Mouse (Mus musculus) heart, embryonic 12.5 days (tissue): ENCODE results near the gene Pgbd5. TPM values are rescaled to one million over a fixed set of nuclear protein-coding genes. Genes with fewer than 3 reads are reported as not detected.
A peak's percentile ranks its signal among the peaks of the same experiment; 100 is the strongest.
"Not testable (repeated sequence)": the region's sequence is repeated elsewhere in the genome, so short reads cannot be mapped to it uniquely, and the experiment has no call there.

Source experiments
- ATAC-seq: fragments of 200-750 bp; cut with Nextera tagmentation; 2 replicates; pipeline ENCODE4 v1.8.0; 2017; ENCODE audit warnings: moderate TSS enrichment, moderate library complexity; ENCODE audit not compliant: insufficient number of reproducible peaks, low FRiP score
- H3K27ac ChIP-seq: fragments of 300-500 bp; sonication (generic); 2 replicates; pipeline ENCODE4 v1.5.1; 2016; ENCODE audit warnings: mild to moderate bottlenecking, moderate library complexity; ENCODE audit not compliant: poor library complexity, severe bottlenecking
- H3K27me3 ChIP-seq: fragments of 300-500 bp; sonication (generic); replicated peaks from 2 replicates; pipeline ENCODE4 v1.6.1; 2016; ENCODE audit warnings: mild to moderate bottlenecking, moderate library complexity
- H3K36me3 ChIP-seq: fragments of 300-500 bp; sonication (generic); 2 replicates; pipeline ENCODE4 v1.6.1; 2016; ENCODE audit warnings: mild to moderate bottlenecking, moderate library complexity
- H3K4me1 ChIP-seq: fragments of 300-500 bp; sonication (generic); replicated peaks from 2 replicates; pipeline ENCODE4 v1.6.1; 2016; ENCODE audit warnings: mild to moderate bottlenecking
- H3K4me2 ChIP-seq: fragments of 300-500 bp; sonication (generic); 2 replicates; pipeline ENCODE4 v1.6.1; 2016; ENCODE audit warnings: mild to moderate bottlenecking, moderate library complexity
- H3K4me3 ChIP-seq: fragments of 300-500 bp; sonication (generic); 2 replicates; pipeline ENCODE4 v1.5.1; 2016; ENCODE audit warnings: mild to moderate bottlenecking
- H3K9ac ChIP-seq: fragments of 300-500 bp; sonication (generic); 2 replicates; pipeline ENCODE4 v1.6.1; 2016; ENCODE audit warnings: mild to moderate bottlenecking, moderate library complexity
- H3K9me3 ChIP-seq: fragments of 300-500 bp; sonication (generic); replicated peaks from 2 replicates; pipeline ENCODE4 v1.6.1; 2016; ENCODE audit warnings: mild to moderate bottlenecking, moderate library complexity
- WGBS: fragments of 180-500 bp; shearing (Covaris S2); methylation state at CpG from one replicate; pipeline ENCODE4 v1.1.7; 2016; 5-methylcytosine and 5-hydroxymethylcytosine counted together
- polyA plus RNA-seq: library from polyadenylated mRNA; unstranded; fragments of >200 nt; fragmentation: Nextera tagmentation; extraction: Ambion mirVana; gene quantifications from 2 replicates; pipeline ENCODE4 v1.2.1, GENCODE M21; 2016

Gene Pgbd5
- polyA plus RNA-seq, 1 experiment from 2014 or later: 2.5 TPM

- Histone ChIP-seq H3K27me3 (peaks cover 21% of the 10 kb centered on the region), H3K9ac (no peak overlapping the region), H3K4me2 (0 out of 2 replicates have a peak overlapping the region, but pooled peaks have one; percentile 1), H3K9me3 (no peaks in the 10 kb centered on the region), H3K27ac (peak overlapping the region; percentile 32; the same call in 1 of the 2 replicates), H3K4me3 (no peak overlapping the region), H3K36me3 (no peaks in the 10 kb centered on the region), H3K4me1 (peaks cover 55% of the 10 kb centered on the region)
- WGBS: 36% methylated on average over 6 of the region's 6 CpGs
- no peak for ATAC-seq
Measured at GRCm38 (mm10) chr8:124430881-124431280, 8.6 kb downstream of the Pgbd5 start.

GRCm38 (mm10) chr8:124429417-124429816, 10.0 kb downstream of the Pgbd5 start:
- H3K9ac ChIP-seq: no peak overlapping the region
- H3K4me2 ChIP-seq: peak overlapping the region; percentile 10; the same call in 1 of the 2 replicates
- no peak overlapping the region for H3K4me3 ChIP-seq
- H3K27me3 ChIP-seq: peaks cover 21% of the 10 kb centered on the region
- H3K36me3 ChIP-seq: no peaks in the 10 kb centered on the region
- H3K27ac ChIP-seq: peak overlapping the region; percentile 63; the same call in 1 of the 2 replicates
- H3K4me1 ChIP-seq: peaks cover 48% of the 10 kb centered on the region
- no peak for ATAC-seq
- 25% methylated on average over 6 of the region's 6 CpGs for WGBS
- no peaks in the 10 kb centered on the region for H3K9me3 ChIP-seq

DNA sequence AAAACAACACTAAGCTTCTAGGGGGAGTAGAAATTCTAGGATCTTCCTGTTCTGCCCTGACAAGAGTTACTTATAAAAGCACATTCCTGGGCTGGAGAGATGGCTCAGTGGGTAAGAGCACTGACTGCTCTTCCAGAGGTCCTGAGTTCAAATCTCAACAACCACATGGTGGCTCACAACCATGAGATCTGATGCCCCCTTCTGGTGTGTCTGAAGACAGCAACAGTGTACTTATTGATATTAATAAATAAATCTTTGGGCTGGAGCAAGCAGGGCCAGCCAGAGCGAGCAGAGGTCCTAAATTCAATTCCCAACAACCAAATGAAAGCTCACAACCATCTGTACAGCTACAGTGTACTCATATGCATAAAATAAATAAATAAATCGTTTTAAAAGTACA, 10.7 kb downstream of the Pgbd5 start:
- not testable (repeated sequence) for H3K9ac ChIP-seq, H3K27ac ChIP-seq, ATAC-seq, H3K36me3 ChIP-seq, H3K4me3 ChIP-seq, H3K4me2 ChIP-seq, H3K9me3 ChIP-seq
- Histone ChIP-seq H3K4me1 (peaks cover 46% of the 10 kb centered on the region), H3K27me3 (peaks cover 21% of the 10 kb centered on the region)
- WGBS: 51% methylated on average over 2 of the region's 2 CpGs

- H3K9me3 ChIP-seq: no peaks in the 10 kb centered on the region
- no peak overlapping the region for H3K4me3 ChIP-seq
- H3K4me1 ChIP-seq: peaks cover 33% of the 10 kb centered on the region
- H3K36me3 ChIP-seq: no peaks in the 10 kb centered on the region
- peak overlapping the region; percentile 61 for H3K27ac ChIP-seq
- WGBS: 18% methylated on average over 8 of the region's 8 CpGs
- H3K4me2 ChIP-seq: peak overlapping the region; percentile 39
- no peak overlapping the region for H3K9ac ChIP-seq
- H3K27me3 ChIP-seq: no peaks in the 10 kb centered on the region
- ATAC-seq: peak; percentile 68
Measured at GRCm38 (mm10) chr8:124421413-124421812, 18.0 kb downstream of the Pgbd5 start.

DNA sequence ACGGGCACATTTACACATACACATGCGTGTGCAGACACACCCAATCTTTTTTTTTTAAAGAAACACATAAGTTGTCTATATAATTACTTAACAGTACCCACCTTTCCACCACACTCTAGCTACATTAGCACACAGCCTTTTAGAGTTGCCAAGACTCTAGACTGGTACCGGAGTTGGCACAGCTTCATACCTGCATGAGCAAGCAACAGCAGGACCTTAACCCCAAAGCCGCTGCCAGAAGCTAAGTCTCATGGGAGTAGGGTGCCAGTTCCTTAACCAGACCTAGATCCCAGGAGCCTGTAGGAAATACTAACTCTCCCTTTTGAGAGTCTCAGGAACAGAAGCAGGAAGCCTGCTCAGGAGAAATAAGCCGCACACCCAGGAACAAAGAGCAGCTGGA, 20.5 kb downstream of the Pgbd5 start:
- no peak for ATAC-seq
- no peak overlapping the region for H3K4me2 ChIP-seq

DNA sequence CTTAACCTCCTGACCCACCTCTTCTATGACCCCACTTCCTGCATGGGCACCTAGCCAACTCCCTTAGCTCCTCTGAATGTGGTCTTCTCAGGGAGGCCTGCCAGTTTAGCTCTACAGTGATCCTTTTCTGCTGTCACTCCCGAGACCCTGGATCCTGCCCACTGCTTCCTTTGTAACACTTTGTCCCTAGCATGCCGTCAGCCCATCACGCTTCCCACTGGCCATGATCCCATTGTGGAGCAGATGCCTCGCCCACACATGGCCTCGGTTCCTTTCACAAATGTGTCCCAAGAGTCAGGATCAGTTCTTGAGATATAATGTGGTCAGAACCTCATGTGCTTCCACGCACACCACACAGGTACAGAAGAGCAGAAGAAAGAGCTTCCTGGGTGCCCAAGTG, 21.3 kb downstream of the Pgbd5 start:
- Histone ChIP-seq H3K27me3 (no peaks in the 10 kb centered on the region), H3K27ac (no peak overlapping the region), H3K4me1 (peaks cover 38% of the 10 kb centered on the region), H3K4me3 (no peak overlapping the region), H3K36me3 (no peaks in the 10 kb centered on the region), H3K9ac (no peak overlapping the region), H3K4me2 (no peak overlapping the region), H3K9me3 (no peaks in the 10 kb centered on the region)
- ATAC-seq: no peak
- WGBS: 68% methylated on average over 6 of the region's 6 CpGs

More for the DNA sequence above, 20.5 kb downstream of the Pgbd5 start:
- no peaks in the 10 kb centered on the region for H3K36me3 ChIP-seq
- WGBS: 88% methylated on average over 5 of the region's 5 CpGs
- H3K4me3 ChIP-seq: no peak overlapping the region
- H3K27me3 ChIP-seq: no peaks in the 10 kb centered on the region
- H3K27ac ChIP-seq: no peak overlapping the region
- no peaks in the 10 kb centered on the region for H3K9me3 ChIP-seq
- peaks cover 42% of the 10 kb centered on the region for H3K4me1 ChIP-seq
- no peak overlapping the region for H3K9ac ChIP-seq

DNA sequence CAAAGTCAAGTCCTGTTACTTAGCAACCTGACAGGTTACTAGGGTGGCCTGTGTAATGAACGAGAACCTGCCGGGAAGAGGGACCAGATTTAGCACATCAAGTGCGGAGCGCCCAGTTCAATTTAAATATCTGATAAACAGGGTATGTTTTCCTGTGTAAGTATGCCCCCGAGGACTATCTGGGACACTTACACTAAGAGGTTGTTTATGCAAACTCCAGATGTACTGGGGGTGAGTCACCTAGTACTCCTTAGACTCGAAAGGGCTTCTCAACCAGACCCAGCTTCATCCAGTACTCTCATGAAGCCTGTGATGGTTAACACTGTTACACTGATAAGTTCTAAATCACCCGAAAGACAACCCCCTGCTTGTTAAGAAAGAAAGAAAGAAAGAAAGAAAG, 22.8 kb downstream of the Pgbd5 start:
- H3K27me3 ChIP-seq: no peaks in the 10 kb centered on the region
- H3K9me3 ChIP-seq: no peaks in the 10 kb centered on the region
- H3K4me1 ChIP-seq: peaks cover 23% of the 10 kb centered on the region
- no peak for ATAC-seq
- H3K9ac ChIP-seq: no peak overlapping the region
- H3K27ac ChIP-seq: no peak overlapping the region
- 33% methylated on average over 7 of the region's 7 CpGs for WGBS
- no peaks in the 10 kb centered on the region for H3K36me3 ChIP-seq
- H3K4me2 ChIP-seq: no peak overlapping the region
- H3K4me3 ChIP-seq: no peak overlapping the region

DNA sequence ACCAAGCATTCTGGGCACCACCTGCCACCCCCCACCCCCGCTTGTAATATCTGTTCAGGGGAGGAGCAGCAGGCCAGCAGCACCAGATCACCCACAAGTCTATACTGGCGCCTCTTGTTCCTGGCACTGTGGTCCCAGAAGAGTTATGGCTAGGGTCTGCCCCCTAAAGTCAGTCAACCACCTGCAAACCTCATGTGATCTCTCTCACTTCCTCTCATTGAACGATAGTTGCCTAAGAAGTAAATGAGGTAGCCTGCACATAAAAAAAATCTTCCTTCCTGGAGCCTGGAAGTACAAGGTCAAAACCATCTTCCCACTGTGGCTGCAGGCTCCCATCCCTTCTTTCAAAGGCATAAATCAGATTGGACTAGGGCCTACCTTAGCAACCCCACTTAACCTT, 23.7 kb downstream of the Pgbd5 start:
- Histone ChIP-seq H3K36me3 (no peaks in the 10 kb centered on the region), H3K27me3 (no peaks in the 10 kb centered on the region), H3K27ac (no peak overlapping the region), H3K9ac (no peak overlapping the region), H3K4me3 (no peak overlapping the region), H3K9me3 (no peaks in the 10 kb centered on the region), H3K4me2 (no peak overlapping the region), H3K4me1 (peaks cover 17% of the 10 kb centered on the region; the same call in 1 of the 2 replicates)
- ATAC-seq: no peak
- 87% methylated on average over 3 of the region's 3 CpGs for WGBS

GRCm38 (mm10) chr8:124415002-124415401, 24.5 kb downstream of the Pgbd5 start:
- Histone ChIP-seq H3K9ac (no peak overlapping the region), H3K27me3 (no peaks in the 10 kb centered on the region), H3K4me2 (no peak overlapping the region), H3K9me3 (no peaks in the 10 kb centered on the region), H3K27ac (no peak overlapping the region), H3K36me3 (no peaks in the 10 kb centered on the region), H3K4me1 (peaks cover 17% of the 10 kb centered on the region; the same call in 1 of the 2 replicates), H3K4me3 (no peak overlapping the region)
- no peak for ATAC-seq
- 81% methylated on average over 8 of the region's 8 CpGs for WGBS

DNA sequence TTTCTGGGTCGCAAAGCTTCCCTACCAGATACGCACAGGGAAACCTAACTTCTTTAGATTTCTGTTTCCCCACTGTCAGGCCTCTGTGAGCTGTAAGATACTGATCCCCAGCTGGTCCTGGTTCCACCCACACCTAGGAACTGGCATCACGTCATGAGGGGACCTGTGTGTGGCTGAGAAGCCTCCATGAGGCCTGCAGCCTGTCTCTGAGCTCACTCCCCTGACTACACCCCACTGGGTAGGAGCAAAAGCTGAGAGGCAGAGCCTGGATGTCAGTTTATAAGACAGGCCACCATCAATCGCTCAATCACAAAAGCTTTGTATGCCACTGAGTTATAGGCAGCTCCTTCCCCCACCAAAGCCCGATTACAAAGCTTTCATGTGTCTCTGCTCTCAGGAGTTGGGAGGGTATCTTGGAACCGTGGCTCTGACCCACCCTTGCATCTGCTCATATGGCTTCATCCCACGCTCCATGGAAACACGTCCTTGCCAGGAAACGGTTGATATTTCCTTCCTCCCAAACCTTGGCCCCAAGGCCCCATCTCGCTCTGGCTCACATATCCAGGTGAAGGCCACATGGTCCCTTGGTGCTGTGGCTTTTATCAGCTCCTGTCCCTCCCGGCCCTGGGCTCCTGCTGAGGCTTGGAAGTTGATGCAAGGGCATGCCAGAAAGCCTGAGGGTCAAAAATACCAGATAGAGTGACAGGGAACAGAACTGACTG, 26.1 kb downstream of the Pgbd5 start:
- no peak overlapping the region for H3K4me2 ChIP-seq
- H3K27ac ChIP-seq: no peak overlapping the region
- H3K4me3 ChIP-seq: no peak overlapping the region
- H3K4me1 ChIP-seq: peaks cover 15% of the 10 kb centered on the region; the same call in 1 of the 2 replicates
- no peaks in the 10 kb centered on the region for H3K27me3 ChIP-seq
- H3K36me3 ChIP-seq: no peaks in the 10 kb centered on the region
- 70% methylated on average over 11 of the region's 11 CpGs for WGBS
- no peak overlapping the region for H3K9ac ChIP-seq
- ATAC-seq: no peak
- H3K9me3 ChIP-seq: no peaks in the 10 kb centered on the region

GRCm38 (mm10) chr8:124412496-124413243, 26.8 kb downstream of the Pgbd5 start:
- H3K27me3 ChIP-seq: no peaks in the 10 kb centered on the region
- H3K9me3 ChIP-seq: no peaks in the 10 kb centered on the region
- H3K27ac ChIP-seq: no peak overlapping the region
- 77% methylated on average over 19 of the region's 19 CpGs for WGBS
- no peaks in the 10 kb centered on the region for H3K36me3 ChIP-seq
- H3K4me1 ChIP-seq: peaks cover 12% of the 10 kb centered on the region; the same call in 1 of the 2 replicates
- no peak overlapping the region for H3K9ac ChIP-seq
- no peak for ATAC-seq
- H3K4me2 ChIP-seq: no peak overlapping the region
- no peak overlapping the region for H3K4me3 ChIP-seq
